Mouse (Mus musculus) thymus, postnatal 36 days (tissue): Measurements from ENCODE around the gene Kif4.

ENCODE experiments used
- DNase-seq, 2 experiments: peaks; one replicate each; pipeline ENCODE4 v3.0.0; 2022; ENCODE audit warnings: mixed read lengths in 2 of 2

Kif4 gene

DNA sequence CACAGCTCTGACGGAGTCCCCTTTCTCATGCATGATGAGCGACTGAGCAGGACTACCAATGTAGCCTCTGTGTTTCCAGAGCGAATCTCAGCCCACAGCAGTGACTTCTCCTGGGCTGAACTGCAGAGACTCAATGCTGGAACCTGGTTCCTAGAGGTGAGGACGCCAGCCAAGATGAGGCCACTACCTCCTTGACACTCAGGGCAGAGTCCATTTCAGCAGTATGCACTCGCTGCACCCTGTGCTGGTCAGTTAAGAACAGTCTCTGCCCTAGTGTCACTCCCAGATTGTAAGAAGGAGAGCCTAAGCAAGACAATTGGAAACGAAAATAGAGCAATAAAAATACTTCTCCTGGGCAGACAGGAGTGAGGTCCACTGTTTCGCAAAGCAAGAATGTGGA is 108.8 kb downstream of the Kif4 start:
- no peak for DNase-seq

DNA sequence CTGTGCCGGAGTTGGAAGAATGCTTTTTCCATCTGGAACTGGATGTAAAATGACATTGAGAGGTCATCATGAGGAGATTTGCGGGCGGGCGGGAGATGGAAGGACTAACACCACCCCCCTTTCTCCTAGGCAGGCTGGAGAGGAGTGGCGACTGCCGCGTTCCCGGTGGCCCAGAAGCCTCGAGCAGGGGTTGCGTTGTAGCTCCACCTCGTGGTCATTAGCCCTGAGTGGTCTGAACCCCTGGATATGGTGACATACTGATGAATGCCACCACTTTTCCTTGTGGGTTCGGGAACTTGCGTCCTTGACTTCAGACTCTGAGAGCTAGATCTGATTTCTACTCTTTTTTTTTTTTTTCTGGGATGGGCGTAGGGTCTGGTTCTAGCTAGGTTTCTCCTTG is 113.4 kb downstream of the Kif4 start:
- DNase-seq: peak; percentile 6 to 8

DNA sequence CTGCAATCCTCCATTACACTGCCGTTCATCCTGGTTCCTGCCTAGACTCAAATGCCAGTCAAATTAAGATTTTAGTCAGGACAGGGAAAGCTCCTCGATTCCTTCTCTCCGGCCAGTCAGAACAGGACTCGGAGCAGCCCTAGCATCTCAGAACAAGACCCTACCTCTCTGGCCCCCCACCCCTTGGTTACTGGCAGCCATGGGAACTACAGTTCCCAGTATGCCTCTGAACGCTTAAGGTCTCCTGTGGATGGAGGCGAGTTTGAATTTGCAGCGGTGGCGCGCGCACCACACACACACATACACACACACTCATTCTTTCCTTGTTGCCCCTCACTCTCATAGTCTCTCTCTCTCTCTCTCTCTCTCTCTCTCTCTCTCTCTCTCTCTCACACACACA is 113.9 kb downstream of the Kif4 start:
- no peak for DNase-seq

DNA sequence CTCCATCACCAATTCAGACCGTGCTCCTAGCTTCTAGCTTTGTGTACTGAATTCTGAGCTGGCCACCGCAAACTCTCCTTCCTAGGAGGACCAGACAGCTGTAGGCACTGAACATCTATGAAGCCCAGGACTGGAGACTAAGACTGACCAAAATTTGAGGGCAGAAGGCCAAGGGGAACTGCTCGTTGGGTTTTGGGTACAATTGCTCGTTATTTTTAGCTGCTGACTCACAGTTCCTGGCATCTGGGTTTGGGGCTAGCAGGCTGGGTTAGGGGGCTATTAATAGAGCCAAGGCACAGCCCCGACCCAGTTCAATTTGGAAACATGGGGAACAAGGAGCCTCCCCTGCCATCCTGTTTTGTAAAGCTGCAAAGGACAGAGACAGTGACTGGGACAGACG is 115.2 kb downstream of the Kif4 start:
- no peak for DNase-seq

DNA sequence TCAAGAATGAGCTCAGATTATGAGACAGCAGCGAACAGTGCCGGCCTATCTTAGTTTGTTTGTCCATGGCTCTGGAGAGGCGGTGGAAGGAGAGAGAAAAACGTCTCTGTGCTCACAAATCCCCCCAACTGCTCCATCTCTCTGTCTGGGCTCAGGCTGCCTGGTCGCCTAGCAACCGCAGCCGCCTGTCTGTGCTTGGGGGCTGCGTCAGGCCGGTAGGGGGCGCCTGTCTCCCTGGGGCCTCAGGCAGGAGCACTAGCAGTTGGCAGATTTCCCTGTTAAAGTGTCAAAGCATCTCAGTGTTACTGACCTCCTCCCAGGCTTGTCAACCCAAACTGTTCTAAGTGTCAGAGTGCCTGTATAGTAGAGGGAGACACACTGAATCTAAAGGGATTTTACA is 116.4 kb downstream of the Kif4 start:
- peak; percentile 50 to 64 for DNase-seq

DNA sequence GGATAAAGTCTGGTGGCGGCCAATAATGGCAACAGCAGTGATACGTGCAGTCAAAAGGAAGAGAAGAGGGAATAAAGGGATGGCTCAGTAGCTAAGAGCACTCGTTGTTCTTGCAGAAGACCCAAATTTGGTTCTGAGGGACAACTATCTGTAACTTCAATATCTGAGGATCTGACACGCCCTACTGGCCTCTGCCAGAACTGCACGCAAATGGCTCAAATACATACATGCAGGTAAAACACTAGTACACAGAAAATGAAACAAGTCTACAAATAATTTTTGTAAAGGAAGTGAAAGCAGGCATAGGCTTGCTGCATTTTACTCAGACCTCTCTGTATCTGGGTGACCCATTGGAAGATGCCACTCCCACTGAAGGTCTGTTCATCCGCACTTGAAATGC is 140.3 kb downstream of the Kif4 start:
- DNase-seq: no peak

DNA sequence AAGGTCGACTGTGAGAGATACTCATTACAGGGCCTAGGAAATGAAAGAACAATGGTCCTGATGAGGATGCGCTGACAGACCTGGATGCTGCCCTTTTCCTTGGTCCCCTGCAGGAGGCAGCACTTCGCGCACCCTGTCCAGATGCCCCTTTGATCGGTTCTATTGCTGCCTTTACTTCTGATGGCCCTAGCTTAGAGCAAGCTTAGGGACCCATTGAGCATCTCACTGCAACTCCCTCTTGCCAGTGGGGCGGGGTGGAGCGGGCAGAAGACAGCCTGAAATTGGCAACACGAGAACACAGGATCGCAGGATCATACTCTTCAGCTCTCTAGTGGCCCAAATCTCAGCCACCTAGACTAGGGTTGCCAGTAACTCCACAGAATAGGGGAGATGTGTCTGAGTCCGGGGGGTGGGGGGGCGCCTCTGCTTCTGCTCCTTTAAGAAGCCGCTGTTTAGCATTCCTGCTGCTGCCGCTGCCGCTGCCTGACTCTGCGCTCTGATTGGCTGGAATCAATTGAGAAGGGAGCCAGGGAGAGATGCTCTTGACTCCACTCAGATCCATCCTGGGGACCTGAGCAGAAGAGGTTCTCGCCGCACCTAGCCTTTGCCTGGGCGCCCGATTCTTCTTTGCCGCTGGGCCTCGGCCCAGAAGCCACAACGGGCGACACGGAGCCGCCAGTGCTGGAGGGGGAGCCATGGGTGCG is 141.8 kb downstream of the Kif4 start, which contains the start of gene Dlg3:
TSS of gene Dlg3 (plus strand) at position 542 of the 704 bp plus-strand sequence.
- no peak for DNase-seq

DNA sequence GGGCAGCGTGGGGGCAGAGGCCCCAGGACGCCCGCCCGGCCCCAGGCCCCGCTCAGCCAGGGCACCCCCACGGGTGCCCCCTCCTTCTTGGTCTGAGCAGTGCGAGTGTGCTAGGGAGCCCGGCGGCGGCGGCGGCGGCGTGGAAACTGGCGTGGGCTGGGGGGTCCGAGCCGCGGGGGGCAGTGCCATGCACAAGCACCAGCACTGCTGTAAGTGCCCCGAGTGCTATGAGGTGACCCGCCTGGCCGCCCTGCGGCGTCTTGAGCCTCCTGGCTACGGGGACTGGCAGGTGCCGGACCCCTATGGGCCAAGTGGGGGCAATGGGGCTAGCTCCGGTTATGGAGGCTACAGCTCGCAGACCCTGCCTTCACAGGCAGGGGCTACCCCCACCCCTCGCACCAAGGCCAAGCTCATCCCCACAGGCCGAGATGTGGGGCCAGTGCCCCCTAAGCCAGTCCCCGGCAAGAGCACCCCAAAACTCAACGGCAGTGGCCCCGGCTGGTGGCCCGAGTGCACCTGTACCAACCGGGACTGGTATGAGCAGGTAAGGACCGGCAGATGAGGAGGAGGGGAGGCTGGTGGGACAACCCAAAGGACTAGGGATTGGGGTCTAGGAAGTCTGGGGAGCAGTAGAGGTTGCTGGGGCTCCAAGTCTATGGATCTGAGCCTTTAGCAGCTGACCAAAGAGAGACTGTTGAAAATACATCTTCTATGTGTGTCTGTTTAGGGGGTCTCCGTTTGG is 142.5 kb downstream of the Kif4 start:
- no peak for DNase-seq

DNA sequence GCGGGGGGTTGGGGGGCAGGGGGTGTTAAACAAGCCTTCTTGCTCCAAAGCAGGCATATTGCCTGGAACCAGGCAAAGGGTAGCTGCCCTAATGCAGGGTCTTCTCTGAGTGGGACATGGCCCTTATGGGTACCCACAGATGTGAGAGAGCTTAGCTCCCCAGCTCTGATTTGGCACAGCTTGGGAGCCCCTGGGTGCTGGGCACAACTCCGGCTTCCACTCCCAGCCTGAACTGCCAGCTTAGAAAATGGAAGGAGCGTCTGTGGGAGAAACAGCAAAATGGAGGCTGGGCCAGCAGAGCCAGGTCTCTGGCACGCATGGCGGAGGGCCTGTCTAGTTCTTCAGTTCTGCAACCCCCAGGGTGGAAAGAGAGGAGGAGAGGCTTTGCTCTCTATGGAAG is 143.7 kb downstream of the Kif4 start:
- DNase-seq: no peak

DNA sequence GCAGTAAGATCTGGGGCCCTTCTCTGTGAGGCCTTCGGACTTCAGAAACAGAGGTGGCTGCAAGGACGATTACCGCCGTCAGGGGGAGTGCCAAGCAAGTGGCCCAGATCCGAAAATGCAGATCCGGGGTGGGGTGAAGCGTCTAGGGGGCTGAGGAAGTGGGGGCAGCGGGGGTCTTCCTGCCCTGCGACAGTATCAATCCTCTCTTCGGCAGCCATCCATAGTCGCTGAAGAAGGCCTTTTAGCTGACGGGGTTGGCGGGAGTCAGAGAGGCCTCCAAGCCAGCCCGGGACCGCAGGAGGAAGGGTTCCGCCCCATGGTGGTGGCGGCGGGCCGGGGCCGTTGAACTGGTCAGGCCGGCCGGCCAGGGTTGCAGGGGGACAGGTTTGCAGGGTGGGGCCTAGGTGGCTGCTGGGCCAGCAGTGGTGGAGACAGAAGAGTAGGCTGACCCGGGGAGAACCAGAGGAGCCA is 148.8 kb downstream of the Kif4 start:
- peak; percentile 68 to 74 for DNase-seq

DNA sequence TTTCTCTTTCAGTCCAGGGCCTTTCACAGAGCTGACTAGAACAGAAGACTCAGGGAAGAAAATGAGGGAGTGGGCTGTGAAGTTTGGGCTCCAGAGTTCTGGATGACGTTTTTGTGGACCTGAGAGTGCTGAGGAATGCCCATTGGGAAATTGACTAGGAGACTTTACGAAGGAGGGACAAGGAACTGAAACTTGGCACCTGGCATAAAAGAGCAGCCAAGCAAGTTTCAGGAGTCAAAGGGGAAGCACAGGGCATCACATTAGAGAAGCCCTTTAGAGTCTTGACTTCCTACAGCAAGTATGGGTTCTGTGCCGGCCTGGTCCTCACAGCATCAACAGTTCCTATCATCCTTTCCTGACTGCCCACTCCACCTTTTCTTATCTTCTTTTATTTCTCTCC is 149.9 kb downstream of the Kif4 start:
- no peak for DNase-seq

DNA sequence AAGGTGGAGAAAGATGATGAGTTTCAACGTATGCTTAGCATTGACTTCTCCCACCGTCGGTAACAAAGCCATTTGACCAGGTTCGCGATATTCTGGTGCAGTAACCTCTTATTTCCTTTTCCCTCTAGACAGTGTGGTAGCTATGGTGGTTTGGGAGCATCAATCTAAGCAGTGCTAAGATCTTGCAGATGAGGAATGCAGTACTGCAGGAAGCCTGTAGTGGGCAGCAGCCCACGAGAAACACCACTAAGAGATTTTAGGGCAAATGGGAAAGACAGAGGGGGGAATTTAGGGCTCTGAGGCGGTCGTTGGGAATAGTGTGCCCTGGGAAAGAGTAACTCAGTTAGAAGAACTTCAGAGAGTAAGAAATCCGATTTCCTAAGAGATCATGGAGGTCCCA is 151.0 kb downstream of the Kif4 start:
- DNase-seq: peak; percentile 51 to 55
